Mouse (Mus musculus) heart, embryonic 13.5 days (tissue): ENCODE measurements around the gene Sass6. TPM values are rescaled to one million over a fixed set of nuclear protein-coding genes. Genes with fewer than 3 reads are reported as not detected.

Experiments
- polyA plus RNA-seq: library from polyadenylated mRNA; unstranded; fragments of >200 nt; fragmentation: Nextera tagmentation; extraction: Ambion mirVana; gene quantifications from 2 replicates; pipeline ENCODE4 v1.2.1, GENCODE M21; 2015

Gene Sass6
- polyA plus RNA-seq, 1 experiment from 2014 or later: 11.7 TPM

Other genes starting within 250 kb of the Sass6 start
- 3.6 and 3.9 TPM in 2 replicates for gene Cdc14a, start 170.9 kb upstream of the Sass6 start, polyA plus RNA-seq
- 52.9 and 59.4 TPM in 2 replicates for gene Rtca, start 86.8 kb upstream of the Sass6 start, polyA plus RNA-seq
- 20.2 and 22.5 TPM in 2 replicates for gene Dbt, start 81.9 kb upstream of the Sass6 start, polyA plus RNA-seq
- 29.9 and 31.7 TPM in 2 replicates for gene Lrrc39, start 32.0 kb upstream of the Sass6 start, polyA plus RNA-seq
- 18.6 and 18.8 TPM in 2 replicates for gene Trmt13, start 19.6 kb downstream of the Sass6 start, polyA plus RNA-seq
- 49.7 and 54.6 TPM in 2 replicates for gene Mfsd14a, start 67.7 kb downstream of the Sass6 start, polyA plus RNA-seq
- gene Gm43191, start 86.3 kb downstream of the Sass6 start, polyA plus RNA-seq: not detected in 2 replicates
- gene Slc35a3, start 117.8 kb downstream of the Sass6 start, polyA plus RNA-seq: 8.7 and 10.3 TPM in 2 replicates
- gene Agl, start 213.2 kb downstream of the Sass6 start, polyA plus RNA-seq: 43.3 and 44.3 TPM in 2 replicates